Mouse (Mus musculus): ENCODE data around the gene Defb23. TPM values are rescaled to one million over a fixed set of nuclear protein-coding genes. Genes with fewer than 3 reads are reported as not detected.

Gene Defb23
- total and polyA plus RNA-seq, 2 experiments from 2014 or later: not detected

- TF ChIP-seq CTCF (IDR thresholded peaks at IDR 0.05; ENCODE audit: low read depth): peak; percentile 72
- no peak for TF ChIP-seq EP300 (IDR thresholded peaks at IDR 0.05; ENCODE audit: low read depth)
- peak; percentile 23 for DNase-seq (ENCODE audit: low spot score)
- Histone ChIP-seq H3K36me3 (replicated peaks; ENCODE audit: control insufficient read depth, insufficient read depth, low read length) (no peaks in the 10 kb centered on the region), H3K4me1 (ENCODE audit: control insufficient read depth, insufficient read depth) (peaks cover 7% of the 10 kb centered on the region; the same call in 1 of the 2 replicates), H3K27me3 (ENCODE audit: control insufficient read depth, insufficient read depth, low read length) (no peaks in the 10 kb centered on the region), H3K27ac (ENCODE audit: low read depth) (no peak overlapping the region), H3K4me2 (ENCODE audit: low read depth, low read length) (no peak overlapping the region), H3K4me3 (ENCODE audit: low read depth, low read length) (no peak overlapping the region), H3K9ac (replicated peaks; ENCODE audit: low read depth, low read length) (no peak overlapping the region), H3K9me3 (replicated peaks; ENCODE audit: control insufficient read depth, low read length) (no peaks in the 10 kb centered on the region)
- WGBS: under 1% methylated on average over 5 of the region's 5 CpGs
- ATAC-seq (ENCODE audit: insufficient read depth, low read depth): no peak
Observed at GRCm38 (mm10) chr2:152450241-152450640, 14.2 kb downstream of the Defb23 start.

DNA sequence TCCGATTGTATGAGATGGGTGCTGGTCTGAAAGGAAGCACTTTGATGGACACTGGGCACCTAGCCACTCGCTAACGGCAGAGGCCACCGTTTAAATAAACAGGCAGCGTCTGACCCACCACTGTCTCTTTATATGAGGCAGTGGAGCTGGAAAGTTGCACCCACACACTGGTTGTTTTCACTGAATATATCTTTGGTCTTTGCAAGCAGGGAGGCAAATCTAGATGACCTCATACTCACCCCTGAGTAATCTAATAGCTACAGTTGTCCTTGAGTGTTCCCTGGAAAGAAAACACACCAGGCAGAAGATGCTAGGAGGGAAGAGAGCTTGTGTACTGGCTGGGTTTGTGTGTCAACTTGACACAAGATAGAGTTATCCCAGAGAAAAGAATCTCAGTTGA lies 17.0 kb downstream of the Defb23 start:
- DNase-seq (ENCODE audit: low spot score): no peak

DNA sequence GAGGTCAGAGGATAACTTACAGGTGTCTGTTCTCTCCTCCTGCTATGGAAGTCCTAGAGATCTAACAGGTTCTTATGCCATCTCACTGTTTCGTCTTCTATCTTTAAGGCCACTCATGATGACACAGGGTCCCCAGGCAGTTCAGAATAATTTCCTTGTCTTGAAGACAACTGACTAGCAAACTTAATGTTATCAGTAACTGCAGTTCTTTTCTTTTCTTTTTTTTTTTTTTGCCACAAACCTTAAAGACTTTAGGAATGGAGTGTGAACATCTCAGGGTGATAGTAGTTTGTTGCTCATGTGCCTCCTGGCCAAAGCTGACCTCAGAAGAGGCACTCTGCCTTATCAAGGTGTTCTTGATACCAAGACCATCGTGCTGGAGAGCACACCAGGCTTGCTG lies 17.8 kb downstream of the Defb23 start:
- Histone ChIP-seq H3K9ac (replicated peaks; ENCODE audit: low read depth, low read length) (no peak overlapping the region), H3K27ac (ENCODE audit: low read depth) (no peak overlapping the region), H3K4me1 (ENCODE audit: control insufficient read depth, insufficient read depth) (peaks cover 7% of the 10 kb centered on the region; the same call in 1 of the 2 replicates), H3K4me2 (ENCODE audit: low read depth, low read length) (no peak overlapping the region), H3K9me3 (replicated peaks; ENCODE audit: control insufficient read depth, low read length) (no peaks in the 10 kb centered on the region), H3K27me3 (ENCODE audit: control insufficient read depth, insufficient read depth, low read length) (no peaks in the 10 kb centered on the region), H3K36me3 (replicated peaks; ENCODE audit: control insufficient read depth, insufficient read depth, low read length) (no peaks in the 10 kb centered on the region), H3K4me3 (ENCODE audit: low read depth, low read length) (no peak overlapping the region)
- TF ChIP-seq EP300 (IDR thresholded peaks at IDR 0.05; ENCODE audit: low read depth) (no peak), CTCF (IDR thresholded peaks at IDR 0.05; ENCODE audit: low read depth) (no peak)
- WGBS: 45% methylated on average over 2 of the region's 2 CpGs
- DNase-seq (ENCODE audit: low spot score) (no peak), ATAC-seq (ENCODE audit: insufficient read depth, low read depth) (no peak)

More for the DNA sequence above, 17.0 kb downstream of the Defb23 start:
- ATAC-seq (ENCODE audit: insufficient read depth, low read depth): no peak
- no peak overlapping the region for H3K4me2 ChIP-seq (ENCODE audit: low read depth, low read length)
- no peak overlapping the region for H3K9ac ChIP-seq (replicated peaks; ENCODE audit: low read depth, low read length)
- no peak overlapping the region for H3K4me3 ChIP-seq (ENCODE audit: low read depth, low read length)
- TF ChIP-seq EP300 (IDR thresholded peaks at IDR 0.05; ENCODE audit: low read depth) (no peak), CTCF (IDR thresholded peaks at IDR 0.05; ENCODE audit: low read depth) (no peak)
- peaks cover 7% of the 10 kb centered on the region; the same call in 1 of the 2 replicates for H3K4me1 ChIP-seq (ENCODE audit: control insufficient read depth, insufficient read depth)
- no peak overlapping the region for H3K27ac ChIP-seq (ENCODE audit: low read depth)
- no peaks in the 10 kb centered on the region for H3K27me3 ChIP-seq (ENCODE audit: control insufficient read depth, insufficient read depth, low read length)
- no peaks in the 10 kb centered on the region for H3K9me3 ChIP-seq (replicated peaks; ENCODE audit: control insufficient read depth, low read length)
- 19% methylated on average over 5 of the region's 5 CpGs for WGBS
- H3K36me3 ChIP-seq (replicated peaks; ENCODE audit: control insufficient read depth, insufficient read depth, low read length): no peaks in the 10 kb centered on the region

- no peak overlapping the region for H3K9ac ChIP-seq (replicated peaks; ENCODE audit: low read depth, low read length)
- TF ChIP-seq EP300 (IDR thresholded peaks at IDR 0.05; ENCODE audit: low read depth) (no peak), CTCF (IDR thresholded peaks at IDR 0.05; ENCODE audit: low read depth) (no peak)
- H3K27me3 ChIP-seq (ENCODE audit: control insufficient read depth, insufficient read depth, low read length): no peaks in the 10 kb centered on the region
- no peak overlapping the region for H3K4me2 ChIP-seq (ENCODE audit: low read depth, low read length)
- H3K36me3 ChIP-seq (replicated peaks; ENCODE audit: control insufficient read depth, insufficient read depth, low read length): no peaks in the 10 kb centered on the region
- ATAC-seq (ENCODE audit: insufficient read depth, low read depth) (no peak), DNase-seq (ENCODE audit: low spot score) (no peak)
- WGBS: 74% methylated on average over 8 of the region's 8 CpGs
- H3K4me3 ChIP-seq (ENCODE audit: low read depth, low read length): no peak overlapping the region
- H3K27ac ChIP-seq (ENCODE audit: low read depth): no peak overlapping the region
- no peaks in the 10 kb centered on the region for H3K9me3 ChIP-seq (replicated peaks; ENCODE audit: control insufficient read depth, low read length)
- H3K4me1 ChIP-seq (ENCODE audit: control insufficient read depth, insufficient read depth): peaks cover 7% of the 10 kb centered on the region; the same call in 1 of the 2 replicates
Observed at GRCm38 (mm10) chr2:152443281-152443680, 21.1 kb downstream of the Defb23 start.

DNA sequence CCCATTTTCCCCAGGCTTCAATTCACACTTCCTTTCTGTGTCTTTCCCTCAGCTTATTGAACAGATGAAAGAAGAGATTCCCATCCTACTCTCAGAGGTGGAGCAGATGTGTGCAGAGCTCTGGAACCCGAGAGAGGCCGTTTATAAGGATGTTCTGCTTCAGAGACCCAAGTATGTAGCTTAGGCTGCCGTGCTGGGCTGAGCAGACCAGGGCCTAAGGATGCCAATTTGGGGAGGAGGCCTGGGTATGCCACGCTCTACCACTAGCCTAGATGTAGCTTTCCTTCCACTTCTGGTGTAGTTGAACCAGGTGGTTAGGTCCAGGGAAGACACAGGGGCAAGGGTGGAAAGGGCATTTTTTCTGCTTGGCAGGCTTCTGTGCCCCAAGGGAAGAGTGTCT lies 22.1 kb downstream of the Defb23 start:
- no peak overlapping the region for H3K4me2 ChIP-seq (ENCODE audit: low read depth, low read length)
- no peak for DNase-seq (ENCODE audit: low spot score)
- H3K9me3 ChIP-seq (replicated peaks; ENCODE audit: control insufficient read depth, low read length): no peaks in the 10 kb centered on the region
- 79% methylated on average over 4 of the region's 4 CpGs for WGBS
- no peaks in the 10 kb centered on the region for H3K36me3 ChIP-seq (replicated peaks; ENCODE audit: control insufficient read depth, insufficient read depth, low read length)
- H3K27me3 ChIP-seq (ENCODE audit: control insufficient read depth, insufficient read depth, low read length): no peaks in the 10 kb centered on the region
- H3K4me3 ChIP-seq (ENCODE audit: low read depth, low read length): no peak overlapping the region
- H3K4me1 ChIP-seq (ENCODE audit: control insufficient read depth, insufficient read depth): peaks cover 10% of the 10 kb centered on the region; the same call in 1 of the 2 replicates
- H3K9ac ChIP-seq (replicated peaks; ENCODE audit: low read depth, low read length): no peak overlapping the region
- no peak for ATAC-seq (ENCODE audit: insufficient read depth, low read depth)
- no peak overlapping the region for H3K27ac ChIP-seq (ENCODE audit: low read depth)
- TF ChIP-seq EP300 (IDR thresholded peaks at IDR 0.05; ENCODE audit: low read depth): no peak
- no peak for TF ChIP-seq CTCF (IDR thresholded peaks at IDR 0.05; ENCODE audit: low read depth)

DNA sequence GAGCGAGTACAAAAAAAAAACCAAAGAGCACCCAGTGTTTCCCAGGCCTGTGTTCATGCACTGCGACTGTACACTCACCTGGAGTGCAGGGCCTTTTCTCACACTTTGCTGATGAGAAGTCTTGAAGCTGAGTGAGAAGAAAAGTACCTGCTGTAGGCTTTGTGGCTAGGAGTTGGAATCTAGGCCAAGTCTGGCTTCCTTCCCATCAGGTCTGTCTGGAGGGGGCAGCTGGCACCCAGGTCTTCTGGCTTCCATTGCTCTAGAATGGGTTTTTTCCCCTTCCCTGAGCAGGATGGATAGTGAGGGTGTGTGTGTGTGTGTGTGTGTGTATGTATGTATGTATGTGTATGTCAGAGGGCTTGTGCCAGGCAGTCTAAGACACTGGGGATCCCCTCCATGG lies 24.6 kb downstream of the Defb23 start:
- WGBS: 84% methylated on average over 2 of the region's 2 CpGs
- Histone ChIP-seq H3K36me3 (replicated peaks; ENCODE audit: control insufficient read depth, insufficient read depth, low read length) (no peaks in the 10 kb centered on the region), H3K9ac (replicated peaks; ENCODE audit: low read depth, low read length) (no peak overlapping the region), H3K4me1 (ENCODE audit: control insufficient read depth, insufficient read depth) (0 out of 2 replicates have a peak, but pooled peaks cover 10% of the 10 kb centered on the region), H3K9me3 (replicated peaks; ENCODE audit: control insufficient read depth, low read length) (no peaks in the 10 kb centered on the region), H3K27me3 (ENCODE audit: control insufficient read depth, insufficient read depth, low read length) (no peaks in the 10 kb centered on the region), H3K4me3 (ENCODE audit: low read depth, low read length) (no peak overlapping the region), H3K27ac (ENCODE audit: low read depth) (no peak overlapping the region), H3K4me2 (ENCODE audit: low read depth, low read length) (no peak overlapping the region)
- ATAC-seq (ENCODE audit: insufficient read depth, low read depth): no peak
- TF ChIP-seq CTCF (IDR thresholded peaks at IDR 0.05; ENCODE audit: low read depth) (no peak), EP300 (IDR thresholded peaks at IDR 0.05; ENCODE audit: low read depth) (no peak)
- no peak for DNase-seq (ENCODE audit: low spot score)
